18 mouse cellular contexts compared by ENCODE assay signal in genomic region chr3:130185111-130185510, GRCm38 (mm10). TPM values are rescaled to one million over a fixed set of nuclear protein-coding genes. Genes with fewer than 3 reads are reported as not detected.
DNase-seq lines count a peak whose midpoint lies in the region; ATAC-seq and TF ChIP-seq lines count a peak whose summit lies in the region.
"Had no signal": no experiment of that assay in that cellular context is flagged by ENCODE, and none has a peak within 500 bp of the region (broad histone marks: within the 10 kb centered on the region; RNA-seq: fewer than 3 reads in every experiment).

No protein-coding gene starts in this region.

- TF ChIP-seq EP300 in heart, postnatal 0 days (IDR thresholded peaks at IDR 0.05; ENCODE audit: low read depth) = no peak
- no peak for TF ChIP-seq EP300 in lung, postnatal 0 days (IDR thresholded peaks at IDR 0.05)

- H3K9ac ChIP-seq in heart, postnatal 0 days (replicated peaks; ENCODE audit: low read depth, low read length) = no peak overlapping the region
- H3K9ac ChIP-seq in lung, postnatal 0 days (replicated peaks; ENCODE audit: low read depth) = no peak overlapping the region
- H3K9ac ChIP-seq: heart, embryonic 13.5 days; neural tube, embryonic 13.5 days had no signal

- H3K9me3 ChIP-seq in heart, postnatal 0 days (replicated peaks; ENCODE audit: control insufficient read depth, low read length) = no peaks in the 10 kb centered on the region
- no peaks in the 10 kb centered on the region for H3K9me3 ChIP-seq in lung, postnatal 0 days (ENCODE audit: low read length)
- H3K9me3 ChIP-seq: heart, embryonic 13.5 days; neural tube, embryonic 13.5 days had no signal

- no peak overlapping the region for H3K4me3 ChIP-seq in heart, postnatal 0 days (ENCODE audit: low read depth, low read length)
- H3K4me3 ChIP-seq in lung, postnatal 0 days (ENCODE audit: low read depth, low read length) = no peak overlapping the region
- H3K4me3 ChIP-seq: heart, embryonic 13.5 days; neural tube, embryonic 13.5 days had no signal

- H3K36me3 ChIP-seq in heart, postnatal 0 days (replicated peaks; ENCODE audit: control insufficient read depth, insufficient read depth, low read length) = no peaks in the 10 kb centered on the region
- H3K36me3 ChIP-seq in lung, postnatal 0 days (ENCODE audit: insufficient read depth, low read length) = no peaks in the 10 kb centered on the region
- H3K36me3 ChIP-seq: G1E; heart, embryonic 13.5 days; neural tube, embryonic 13.5 days had no signal

- H3K4me1 ChIP-seq in heart, postnatal 0 days (ENCODE audit: control insufficient read depth, insufficient read depth) = no peaks in the 10 kb centered on the region
- no peaks in the 10 kb centered on the region; the same call in 1 of the 2 replicates for H3K4me1 ChIP-seq in lung, postnatal 0 days (ENCODE audit: insufficient read depth, low read depth, low read length)

- peaks cover 12% of the 10 kb centered on the region for H3K27me3 ChIP-seq in heart, postnatal 0 days (ENCODE audit: control insufficient read depth, insufficient read depth, low read length)
- H3K27me3 ChIP-seq in lung, postnatal 0 days (replicated peaks; ENCODE audit: insufficient read depth, low read length) = no peaks in the 10 kb centered on the region

- WGBS in heart, postnatal 0 days = 51% methylated on average over 3 of the region's 3 CpGs
- 49% methylated on average over 3 of the region's 3 CpGs for WGBS in lung, postnatal 0 days

- peak; percentile 7 for DNase-seq in adrenal gland, postnatal 14 days
- no peak for DNase-seq in adrenal gland, postnatal 10 days
- peak; percentile 19 for DNase-seq in heart, postnatal 0 days (ENCODE audit: low spot score)
- DNase-seq in heart, adult 11 months = no peak
- peak; percentile 74 for DNase-seq in lung, postnatal 0 days (ENCODE audit: low spot score)
- DNase-seq in lung, postnatal 25 days (ENCODE audit: low spot score) = no peak
- DNase-seq in fat pad, adult 2 months (ENCODE audit: extremely low read depth, low read depth, low spot score) = peak; percentile 1
- DNase-seq in adrenal gland, postnatal 4 days (ENCODE audit: low spot score in 2 of 2) = no peak
- DNase-seq: gastrocnemius, postnatal 14 days; kidney, adult 8-10 months; layer of hippocampus, adult 9-11 months; left cerebral cortex, postnatal 4 days; right cerebral cortex, adult 18-20 months; thymus, adult 18-20 months had no signal

- ATAC-seq in heart, postnatal 0 days (ENCODE audit: insufficient read depth, low read depth) = no peak
- ATAC-seq in lung, postnatal 0 days = no peak
- ATAC-seq: midbrain, embryonic 16.5 days had no signal

- no peak overlapping the region for H3K27ac ChIP-seq in heart, postnatal 0 days (ENCODE audit: low read depth)
- H3K27ac ChIP-seq in lung, postnatal 0 days (ENCODE audit: low read length) = no peak overlapping the region
- H3K27ac ChIP-seq: heart, embryonic 13.5 days; neural tube, embryonic 13.5 days had no signal

- peak; percentile 53 for TF ChIP-seq CTCF in heart, postnatal 0 days (IDR thresholded peaks at IDR 0.05; ENCODE audit: low read depth)
- peak; percentile 66 for TF ChIP-seq CTCF in lung, postnatal 0 days (IDR thresholded peaks at IDR 0.05)

- H3K4me2 ChIP-seq in heart, postnatal 0 days (ENCODE audit: low read depth, low read length) = no peak overlapping the region
- no peak overlapping the region for H3K4me2 ChIP-seq in lung, postnatal 0 days (replicated peaks; ENCODE audit: low read depth, low read length)
- H3K4me2 ChIP-seq: heart, embryonic 13.5 days; neural tube, embryonic 13.5 days had no signal

RNA-seq across cellular contexts. Expression of gene Col25a1, which starts 53.8 kb away (rescaled TPM):
- 4.2 and 5.0 TPM in 2 replicates for total RNA-seq in adrenal gland, postnatal 14 days (2021)
- total RNA-seq in adrenal gland, postnatal 10 days (2021) = 1 to 10 TPM; 4.6 to 5.6 TPM
- total RNA-seq in heart, postnatal 0 days (2014; rRNA removed; ENCODE audit: low replicate concordance) = 0.92 and 2.0 TPM in 2 replicates
- polyA plus RNA-seq in heart, postnatal 0 days (2015; fragmentation: Nextera tagmentation; extraction: Ambion mirVana) = 0.67 and 0.71 TPM in 2 replicates
- 7.0 and 7.7 TPM in 2 replicates for polyA plus RNA-seq in lung, postnatal 0 days (2015; fragmentation: Nextera tagmentation; extraction: Ambion mirVana)
- 10 to 100 TPM; 12.5 to 13.9 TPM for total RNA-seq in adrenal gland, postnatal 4 days (2021)
- polyA plus RNA-seq: G1E had no signal

Comparison
In these comparisons a context has a peak if more than half of its experiments do, and no peak if none do; other contexts are left out.
1. DNase-seq: peak in adrenal gland, postnatal 14 days (single experiment), heart, postnatal 0 days (single experiment), lung, postnatal 0 days (single experiment) and fat pad, adult 2 months (single experiment); none in adrenal gland, postnatal 10 days (single experiment), heart, adult 11 months (single experiment), lung, postnatal 25 days (single experiment) and adrenal gland, postnatal 4 days (0 of 2).